Mouse (Mus musculus): ENCODE results near the gene Tfeb. TPM values are rescaled to one million over a fixed set of nuclear protein-coding genes. Genes with fewer than 3 reads are reported as not detected.

Gene Tfeb
- total and polyA plus RNA-seq, 3 experiments: 16.4 to 22.8 TPM; not detected in 1

DNA sequence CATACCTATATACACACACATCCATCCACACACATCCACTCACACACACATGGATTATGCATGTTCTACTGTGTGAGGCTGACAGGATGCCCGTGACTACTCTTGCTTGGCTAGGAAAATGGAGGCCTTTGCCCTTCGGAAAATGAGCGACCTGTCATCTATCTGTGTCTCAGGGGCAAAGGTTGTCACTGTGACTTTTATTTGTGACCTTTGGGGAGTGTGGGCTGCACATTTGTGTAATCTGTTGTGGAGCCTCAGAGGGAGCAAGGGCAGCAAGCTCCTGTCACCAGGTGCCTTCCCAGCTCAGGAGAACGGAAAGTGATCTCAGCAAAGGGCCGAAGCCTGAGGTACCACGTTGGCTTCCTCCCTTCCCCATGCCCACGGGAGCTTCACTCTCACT lies 25.2 kb downstream of the Tfeb start (continued):
- TF ChIP-seq GABPA (IDR thresholded peaks at IDR 0.05; ENCODE audit: low read depth, low read length): no peak
- TF ChIP-seq MEF2A (IDR thresholded peaks at IDR 0.05; ENCODE audit: extremely low read depth, insufficient replicate concordance, low read depth, low read length, poor library complexity, severe bottlenecking): no peak
- TF ChIP-seq EP300 (IDR thresholded peaks at IDR 0.05; ENCODE audit: low read depth in 1 of 2, low read length in 2 of 2): no peak
- TF ChIP-seq POLR2AphosphoS2 (IDR thresholded peaks at IDR 0.05; ENCODE audit: low read length): no peak

DNA sequence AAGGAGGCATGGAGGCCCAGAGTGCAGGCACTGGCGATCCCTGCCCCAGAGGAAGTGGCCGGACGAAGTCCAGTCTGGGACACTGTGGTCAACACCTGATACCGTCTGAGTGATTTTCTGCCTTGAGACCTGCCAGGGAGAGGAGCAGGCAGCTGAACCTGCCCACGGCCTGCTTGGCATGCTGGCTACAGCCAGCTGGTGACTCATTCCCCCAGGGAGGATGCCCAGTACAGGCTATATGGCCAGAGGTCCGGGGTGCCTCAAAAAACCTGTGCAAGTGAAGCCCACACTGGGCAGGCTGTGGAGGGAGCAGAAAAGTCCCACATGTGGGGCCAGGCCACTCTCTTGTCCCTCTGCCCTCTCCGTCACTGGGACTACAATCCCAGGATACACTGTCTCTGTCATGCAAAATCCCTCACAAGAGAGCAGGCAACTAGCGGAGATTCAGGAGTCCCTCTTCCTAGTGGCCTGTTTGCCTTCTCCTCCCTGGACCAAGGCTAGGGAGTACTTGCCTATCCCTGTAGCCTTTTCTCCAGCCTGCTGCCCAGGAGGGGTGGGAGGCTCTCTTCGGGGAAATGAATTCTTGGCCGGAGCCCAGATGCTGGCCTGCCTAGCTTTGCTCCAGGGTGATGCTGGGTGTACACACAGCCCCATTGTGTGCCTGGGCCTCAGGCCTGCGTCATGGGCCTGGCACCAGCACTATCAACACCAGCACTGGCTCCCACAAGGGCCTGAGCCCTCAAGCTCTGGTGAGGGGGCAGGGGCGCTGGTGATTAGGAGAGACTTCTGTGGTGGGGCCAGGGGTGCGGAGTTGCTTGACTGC lies 25.9 kb downstream of the Tfeb start:
- no peak for DNase-seq (ENCODE audit: low read depth, low spot score)
- no peak for TF ChIP-seq RCOR1 (IDR thresholded peaks at IDR 0.05; ENCODE audit: low read depth, low read length)
- TF ChIP-seq ZKSCAN1 (IDR thresholded peaks at IDR 0.05; ENCODE audit: low read depth, low read length): no peak
- TF ChIP-seq ZMIZ1 (IDR thresholded peaks at IDR 0.05; ENCODE audit: low read depth, low read length): no peak
- TF ChIP-seq USF2 (IDR thresholded peaks at IDR 0.05; ENCODE audit: borderline replicate concordance in 1 of 2, insufficient read depth in 1 of 2, low read depth in 1 of 2, low read length in 2 of 2): no peak
- no peak for TF ChIP-seq GATA1 (IDR thresholded peaks at IDR 0.05; ENCODE audit: low read depth, low read length)
- no peak for TF ChIP-seq ETS1 (IDR thresholded peaks at IDR 0.05; ENCODE audit: low read depth, low read length)
- no peak for TF ChIP-seq CHD2 (IDR thresholded peaks at IDR 0.05; ENCODE audit: low read length)
- TF ChIP-seq RAD21 (IDR thresholded peaks at IDR 0.05; ENCODE audit: low read depth, low read length): no peak
- no peak for TF ChIP-seq CHD1 (IDR thresholded peaks at IDR 0.05; ENCODE audit: low read depth, low read length)
- TF ChIP-seq SMC3 (IDR thresholded peaks at IDR 0.05; ENCODE audit: low read depth, low read length): no peak
- TF ChIP-seq USF1 (IDR thresholded peaks at IDR 0.05; ENCODE audit: low read depth, low read length): no peak
- no peak for TF ChIP-seq MAX (IDR thresholded peaks at IDR 0.05; ENCODE audit: low read length)
- TF ChIP-seq BHLHE40 (IDR thresholded peaks at IDR 0.05; ENCODE audit: borderline replicate concordance, low read depth, low read length): no peak
- no peak for TF ChIP-seq MYB (IDR thresholded peaks at IDR 0.05; ENCODE audit: low read depth, low read length)
- no peak for TF ChIP-seq POLR2A (IDR thresholded peaks at IDR 0.05; ENCODE audit: control insufficient read depth in 1 of 2, insufficient read depth in 1 of 2, low read depth in 1 of 2, low read length in 2 of 2, poor library complexity in 1 of 2)
- TF ChIP-seq MAFK (IDR thresholded peaks at IDR 0.05; ENCODE audit: borderline replicate concordance, low read depth, low read length): no peak
- no peak for TF ChIP-seq NRF1 (IDR thresholded peaks at IDR 0.05; ENCODE audit: insufficient read depth, low read depth, low read length, poor library complexity, severe bottlenecking)
- Histone ChIP-seq H3K27me3 (ENCODE audit: control insufficient read depth in 1 of 2, insufficient read depth in 2 of 2, low read length in 2 of 2) (no peaks in the 10 kb centered on the region), H3K36me3 (ENCODE audit: control insufficient read depth in 1 of 2, insufficient read depth in 2 of 2, low read length in 2 of 2) (peaks cover 0 to 13% of the 10 kb centered on the region in 2 experiments; a peak in 2 of 4 replicates), H3K4me1 (ENCODE audit: control insufficient read depth in 1 of 2, insufficient read depth in 2 of 2, low read length in 2 of 2) (peaks cover 14 to 25% of the 10 kb centered on the region in 2 experiments), H3K27ac (ENCODE audit: control insufficient read depth, low read depth, low read length) (no peak overlapping the region), H3K9me3 (replicated peaks; ENCODE audit: insufficient read depth, low read length) (no peaks in the 10 kb centered on the region), H3K4me3 (ENCODE audit: control insufficient read depth in 1 of 2, insufficient read depth in 1 of 2, low read depth in 2 of 2, low read length in 2 of 2) (no peak overlapping the region), H3K79me2 (ENCODE audit: control insufficient read depth, insufficient read depth, low read length, poor library complexity) (no peaks in the 10 kb centered on the region), H3K9ac (ENCODE audit: control insufficient read depth, low read depth, low read length, poor library complexity, severe bottlenecking) (no peak overlapping the region)
